Mouse (Mus musculus) G1E (cell line): ENCODE results near the gene Ccdc32.

Source experiments
- CTCF ChIP-seq: IDR thresholded peaks from 2 replicates; pipeline ENCODE4 v1.5.1; 2012; ENCODE audit warnings: low read depth, low read length, inconsistent platforms, mixed read lengths
- POLR2AphosphoS5 ChIP-seq: IDR thresholded peaks from 2 replicates; pipeline ENCODE4 v1.6.1; 2012; ENCODE audit warnings: low read depth, low read length, inconsistent platforms; ENCODE audit not compliant: insufficient replicate concordance
- TAL1 ChIP-seq: conservative IDR thresholded peaks from 2 replicates; pipeline ENCODE4 v1.6.1; 2012; ENCODE audit warnings: low read depth, low read length, inconsistent platforms, mixed read lengths

- no peak for TF ChIP-seq CTCF
- TF ChIP-seq TAL1, result no peak
- TF ChIP-seq POLR2AphosphoS5, result no peak
These were observed 30.9 kb upstream of the Ccdc32 start for GRCm38 (mm10) chr2:119060139-119060538.
